Mouse (Mus musculus): ENCODE measurements around the gene Arsg. TPM values are rescaled to one million over a fixed set of nuclear protein-coding genes. Genes with fewer than 3 reads are reported as not detected.

Gene Arsg
- polyA plus RNA-seq, 1 experiment from 2014 or later = 5.4 TPM

DNA sequence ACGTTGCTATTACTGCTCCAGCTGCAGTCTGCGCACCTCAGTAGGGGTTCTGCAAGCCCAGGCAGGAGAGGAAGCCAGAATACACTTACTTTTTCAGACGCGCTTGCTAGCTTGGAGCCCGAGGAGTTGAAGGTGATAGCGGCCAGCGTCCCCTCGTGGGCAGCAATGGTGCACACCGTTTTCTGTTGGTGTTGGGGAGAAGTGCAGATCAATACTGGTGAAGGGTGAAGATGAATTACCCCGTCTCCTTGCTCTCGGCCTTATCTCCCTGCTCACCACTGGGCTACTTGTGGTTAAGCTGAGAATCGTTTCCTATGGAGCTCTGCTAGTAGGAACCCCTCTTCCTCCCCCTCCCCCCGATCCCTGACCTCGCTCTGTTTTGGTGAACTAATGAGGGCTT is 110.8 kb downstream of the Arsg start:
- WGBS = 84% methylated on average over 14 of the region's 14 CpGs

DNA sequence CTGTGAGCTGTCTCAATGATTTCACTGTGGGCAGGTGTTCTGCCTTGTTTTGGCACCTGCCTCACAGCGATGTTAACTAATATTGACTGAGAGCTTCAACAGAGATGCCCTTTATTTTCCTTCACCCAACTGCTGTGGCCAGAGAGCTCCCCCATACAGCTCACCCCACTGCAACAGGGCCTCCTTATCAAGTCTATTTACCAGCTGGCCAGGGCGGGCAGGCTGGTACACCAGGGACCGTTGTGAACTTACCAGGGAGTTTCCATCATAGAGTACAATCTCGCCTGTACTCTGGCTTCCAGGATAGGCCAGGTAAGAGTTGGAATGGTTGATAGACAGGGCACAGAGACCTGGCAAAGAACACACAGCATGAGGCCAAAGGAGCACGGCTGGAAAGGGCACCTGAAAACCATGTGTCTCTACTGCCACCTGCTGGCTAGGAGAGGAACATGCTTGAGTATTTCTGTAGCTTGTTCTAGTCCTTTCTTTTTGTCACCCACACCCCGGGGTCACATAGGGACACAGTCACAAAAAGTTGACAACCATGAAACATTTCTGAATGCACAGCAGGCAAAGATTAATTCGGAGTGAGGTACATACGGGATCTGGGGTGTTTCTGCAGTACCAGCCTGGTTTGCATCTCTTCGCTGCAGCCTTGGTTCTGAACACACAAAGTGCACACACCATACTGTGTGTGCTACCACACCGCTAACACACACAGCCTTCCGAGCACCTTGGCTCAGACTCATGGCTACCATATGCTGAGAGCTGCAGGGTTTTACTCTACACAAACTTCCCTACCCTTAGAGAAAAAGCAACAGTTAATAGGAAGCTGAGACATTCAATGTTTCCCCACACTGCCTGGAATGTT is 111.9 kb downstream of the Arsg start:
- no peaks in the 10 kb centered on the region for H3K9me3 ChIP-seq (replicated peaks)
- H3K27ac ChIP-seq = no peak overlapping the region
- no peak overlapping the region for H3K9ac ChIP-seq
- WGBS = 48% methylated on average over 11 of the region's 11 CpGs
- peaks cover 17% of the 10 kb centered on the region; the same call in 1 of the 2 replicates for H3K4me1 ChIP-seq
- H3K36me3 ChIP-seq = peaks cover 23% of the 10 kb centered on the region
- ATAC-seq (replicated peaks; ENCODE audit: low FRiP score) = peak; percentile 56; the same call in 1 of the 2 replicates
- H3K4me3 ChIP-seq (replicated peaks) = no peak overlapping the region
- no peaks in the 10 kb centered on the region for H3K27me3 ChIP-seq
- H3K4me2 ChIP-seq = no peak overlapping the region

More for the DNA sequence above, 110.8 kb downstream of the Arsg start:
- H3K36me3 ChIP-seq = peaks cover 34% of the 10 kb centered on the region
- no peak overlapping the region for H3K4me2 ChIP-seq
- no peak overlapping the region for H3K4me3 ChIP-seq (replicated peaks)
- H3K9ac ChIP-seq = no peak overlapping the region
- no peak for ATAC-seq (replicated peaks; ENCODE audit: low FRiP score)
- no peaks in the 10 kb centered on the region for H3K9me3 ChIP-seq (replicated peaks)
- no peaks in the 10 kb centered on the region for H3K27me3 ChIP-seq
- H3K27ac ChIP-seq = no peak overlapping the region
- peaks cover 17% of the 10 kb centered on the region; the same call in 1 of the 2 replicates for H3K4me1 ChIP-seq

DNA sequence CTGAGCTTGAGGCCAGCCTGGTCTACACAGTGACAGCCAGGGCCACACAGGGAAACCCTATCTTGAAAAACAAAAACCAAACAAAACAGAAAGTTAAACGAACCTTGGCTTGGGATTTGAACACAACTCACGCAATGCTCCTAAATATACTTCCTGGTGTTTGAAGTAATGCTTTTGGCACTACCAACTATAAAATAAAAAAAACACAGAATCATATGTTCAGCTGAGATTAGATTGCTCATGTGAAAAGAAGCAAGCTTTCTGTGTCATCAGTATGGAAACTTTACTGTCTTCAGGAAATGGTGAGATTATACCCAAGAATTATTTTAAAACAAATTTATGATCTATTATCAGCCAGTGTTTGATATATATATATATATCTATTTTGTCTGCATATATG is 113.2 kb downstream of the Arsg start:
- no peaks in the 10 kb centered on the region for H3K27me3 ChIP-seq
- H3K9me3 ChIP-seq (replicated peaks) = no peaks in the 10 kb centered on the region
- no peak for ATAC-seq (replicated peaks; ENCODE audit: low FRiP score)
- no peak overlapping the region for H3K9ac ChIP-seq
- H3K4me1 ChIP-seq = peaks cover 17% of the 10 kb centered on the region; the same call in 1 of the 2 replicates
- no peak overlapping the region for H3K4me3 ChIP-seq (replicated peaks)
- H3K4me2 ChIP-seq = no peak overlapping the region
- H3K36me3 ChIP-seq = peaks cover 20% of the 10 kb centered on the region
- H3K27ac ChIP-seq = no peak overlapping the region
- 59% methylated on average over 2 of the region's 2 CpGs for WGBS

DNA sequence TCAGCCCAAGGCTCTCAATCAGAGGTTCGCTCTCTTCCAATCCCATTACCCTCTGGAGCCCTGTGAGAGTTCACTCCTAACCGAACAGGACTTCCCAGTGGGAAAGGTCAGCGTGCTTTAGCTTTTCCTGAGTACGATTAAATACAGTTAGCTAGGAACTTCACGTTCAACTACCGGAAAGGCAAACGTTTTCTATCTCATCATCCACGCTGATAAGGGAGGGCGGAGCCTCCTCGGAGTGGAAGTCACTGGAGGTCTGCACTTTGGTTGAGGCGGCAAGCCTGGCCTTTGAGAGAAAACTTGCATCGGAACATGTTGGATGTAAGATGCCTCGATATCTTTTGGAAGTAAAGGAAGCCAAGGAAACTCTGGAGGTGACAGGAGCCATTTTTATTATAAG is 113.8 kb downstream of the Arsg start:
- Histone ChIP-seq H3K27ac (no peak overlapping the region), H3K4me3 (replicated peaks) (no peak overlapping the region), H3K9me3 (replicated peaks) (no peaks in the 10 kb centered on the region), H3K4me2 (0 out of 2 replicates have a peak overlapping the region, but pooled peaks have one; percentile 1), H3K27me3 (no peaks in the 10 kb centered on the region), H3K9ac (no peak overlapping the region), H3K36me3 (peaks cover 14% of the 10 kb centered on the region), H3K4me1 (peaks cover 17% of the 10 kb centered on the region)
- WGBS = 47% methylated on average over 13 of the region's 13 CpGs
- ATAC-seq (replicated peaks; ENCODE audit: low FRiP score) = no peak

DNA sequence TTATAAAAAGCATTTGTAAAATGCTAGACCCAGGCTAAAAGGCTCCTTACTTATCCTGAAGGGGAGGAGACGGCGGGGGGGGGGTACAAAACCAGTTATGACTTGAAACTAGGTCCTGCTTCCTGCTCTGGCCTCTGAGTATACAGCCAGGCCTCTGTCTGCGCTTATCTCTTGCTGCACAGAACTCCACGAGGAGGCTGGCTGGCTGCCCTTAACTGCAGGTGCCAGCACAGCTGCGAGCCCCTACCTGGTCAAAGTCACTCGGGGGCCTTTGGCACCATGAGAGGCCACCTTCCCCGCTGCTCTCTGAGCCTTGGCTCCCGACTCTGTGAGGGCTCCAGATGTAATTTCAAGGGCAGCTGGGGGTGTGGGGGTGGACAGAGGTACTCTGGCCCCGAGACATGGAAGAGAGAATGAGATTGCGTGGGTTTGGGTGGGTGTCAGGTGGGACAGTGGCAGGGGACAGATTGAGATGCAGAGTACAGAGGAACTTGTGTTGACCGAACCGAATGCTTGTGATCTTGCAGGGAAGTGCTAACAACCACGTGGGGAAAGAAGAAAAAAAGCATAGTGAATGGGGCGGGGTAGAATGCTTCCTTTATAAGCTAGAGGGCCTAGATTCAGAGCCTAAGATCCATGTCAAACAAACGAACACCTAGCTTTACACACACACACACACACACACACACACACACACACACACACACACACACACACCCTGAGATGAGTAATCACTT is 114.6 kb downstream of the Arsg start:
- Histone ChIP-seq H3K4me2 (0 out of 2 replicates have a peak overlapping the region, but pooled peaks have one; percentile 1), H3K9me3 (replicated peaks) (no peaks in the 10 kb centered on the region), H3K4me1 (peaks cover 21% of the 10 kb centered on the region), H3K9ac (no peak overlapping the region), H3K36me3 (peaks cover 10% of the 10 kb centered on the region; the same call in 1 of the 2 replicates), H3K27ac (no peak overlapping the region), H3K4me3 (replicated peaks) (no peak overlapping the region), H3K27me3 (no peaks in the 10 kb centered on the region)
- WGBS = 59% methylated on average over 15 of the region's 15 CpGs
- ATAC-seq (replicated peaks; ENCODE audit: low FRiP score) = peak; percentile 47

DNA sequence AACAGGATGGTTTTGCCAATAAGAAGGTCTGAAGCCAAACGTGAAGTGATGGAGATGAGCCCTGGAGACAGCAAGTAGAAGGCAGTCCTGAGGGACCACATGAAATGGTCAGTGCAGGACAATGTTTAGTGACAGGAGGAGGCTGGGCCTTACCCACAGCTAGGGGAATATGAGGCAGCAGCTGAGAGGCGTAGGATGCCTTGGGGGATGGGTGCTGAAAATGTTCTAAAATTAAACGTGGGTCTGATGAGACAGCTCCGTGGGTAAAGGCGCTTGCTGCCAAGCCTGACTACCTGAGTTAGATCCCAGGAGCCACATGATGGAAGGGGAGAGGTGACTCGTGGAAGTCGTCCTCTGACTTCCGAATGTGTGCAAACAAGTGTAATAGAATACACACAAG is 116.8 kb downstream of the Arsg start:
- no peak overlapping the region for H3K27ac ChIP-seq
- H3K9me3 ChIP-seq (replicated peaks) = no peaks in the 10 kb centered on the region
- H3K4me3 ChIP-seq (replicated peaks) = no peak overlapping the region
- WGBS = 84% methylated on average over 8 of the region's 8 CpGs
- no peaks in the 10 kb centered on the region for H3K27me3 ChIP-seq
- no peak for ATAC-seq (replicated peaks; ENCODE audit: low FRiP score)
- H3K4me1 ChIP-seq = peaks cover 33% of the 10 kb centered on the region
- no peak overlapping the region for H3K4me2 ChIP-seq
- H3K9ac ChIP-seq = no peak overlapping the region
- no peaks in the 10 kb centered on the region for H3K36me3 ChIP-seq

DNA sequence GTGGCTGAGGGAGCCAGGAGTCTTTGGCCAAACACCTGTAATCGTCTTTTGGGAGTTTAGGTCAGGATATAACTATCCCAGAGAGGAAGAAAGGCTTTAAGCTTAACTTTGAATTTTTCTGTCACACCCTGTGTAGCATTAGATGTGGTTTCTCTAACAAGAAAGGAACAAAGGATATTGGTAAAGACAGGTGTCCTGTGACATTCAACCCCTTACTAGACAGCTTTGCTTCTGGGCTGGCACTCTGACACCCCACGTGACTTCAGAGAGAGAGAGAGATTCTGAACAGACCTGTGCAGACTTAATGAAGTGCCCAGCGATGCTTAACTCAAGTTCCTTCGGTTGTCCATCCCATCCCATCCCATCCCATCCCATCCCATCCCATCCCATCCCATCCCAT is 118.3 kb downstream of the Arsg start:
- no peak overlapping the region for H3K4me2 ChIP-seq
- no peaks in the 10 kb centered on the region for H3K9me3 ChIP-seq (replicated peaks)
- ATAC-seq (replicated peaks; ENCODE audit: low FRiP score) = no peak
- H3K27ac ChIP-seq = no peak overlapping the region
- 81% methylated on average over 4 of the region's 4 CpGs for WGBS
- H3K36me3 ChIP-seq = 0 out of 2 replicates have a peak, but pooled peaks cover 3% of the 10 kb centered on the region
- peaks cover 33% of the 10 kb centered on the region for H3K4me1 ChIP-seq
- no peaks in the 10 kb centered on the region for H3K27me3 ChIP-seq
- no peak overlapping the region for H3K9ac ChIP-seq
- no peak overlapping the region for H3K4me3 ChIP-seq (replicated peaks)

DNA sequence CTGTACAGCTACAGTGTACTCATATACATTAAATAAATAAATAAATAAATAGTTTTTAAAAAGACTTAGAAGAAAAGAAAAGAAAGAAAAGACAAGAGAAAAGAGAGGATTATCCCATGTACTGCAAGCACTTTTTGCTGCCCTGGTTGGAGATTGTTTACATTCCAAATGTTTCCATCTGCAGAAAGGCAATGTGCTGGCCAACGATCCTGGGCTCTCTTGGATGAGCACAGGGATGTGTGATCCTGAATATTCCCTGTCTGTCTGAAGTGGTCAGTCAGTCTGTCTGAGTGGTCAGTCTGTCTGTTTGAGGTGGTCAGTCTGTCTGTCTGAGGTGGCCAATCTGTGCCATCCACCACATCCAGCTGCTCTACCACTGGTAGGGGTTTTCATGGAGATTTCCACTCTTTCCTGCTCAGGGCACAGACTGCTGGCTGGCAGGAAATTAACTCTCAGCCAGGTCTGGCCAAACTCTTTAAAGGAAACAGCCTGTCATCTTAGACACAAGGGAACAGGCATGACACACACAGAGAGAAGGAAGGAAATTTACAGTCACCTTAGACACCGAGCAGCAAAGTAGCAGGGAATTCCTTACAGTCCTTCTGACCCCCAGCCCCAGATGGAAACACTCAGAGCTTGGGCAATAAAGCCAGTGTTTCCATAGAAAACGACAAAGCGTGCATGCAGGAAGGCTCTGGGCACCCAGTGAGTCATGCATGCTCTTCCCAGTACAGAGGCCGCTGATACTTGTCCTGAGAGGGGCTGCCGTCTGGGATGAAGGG is 120.2 kb downstream of the Arsg start:
- Histone ChIP-seq H3K9me3 (replicated peaks) (no peaks in the 10 kb centered on the region), H3K27me3 (no peaks in the 10 kb centered on the region), H3K4me3 (replicated peaks) (no peak overlapping the region), H3K36me3 (peaks cover 9% of the 10 kb centered on the region; the same call in 1 of the 2 replicates), H3K4me1 (peaks cover 22% of the 10 kb centered on the region), H3K4me2 (no peak overlapping the region), H3K9ac (no peak overlapping the region), H3K27ac (peak overlapping the region; percentile 81)
- WGBS = 11% methylated on average over 6 of the region's 6 CpGs
- peak; percentile 86 for ATAC-seq (replicated peaks; ENCODE audit: low FRiP score)

DNA sequence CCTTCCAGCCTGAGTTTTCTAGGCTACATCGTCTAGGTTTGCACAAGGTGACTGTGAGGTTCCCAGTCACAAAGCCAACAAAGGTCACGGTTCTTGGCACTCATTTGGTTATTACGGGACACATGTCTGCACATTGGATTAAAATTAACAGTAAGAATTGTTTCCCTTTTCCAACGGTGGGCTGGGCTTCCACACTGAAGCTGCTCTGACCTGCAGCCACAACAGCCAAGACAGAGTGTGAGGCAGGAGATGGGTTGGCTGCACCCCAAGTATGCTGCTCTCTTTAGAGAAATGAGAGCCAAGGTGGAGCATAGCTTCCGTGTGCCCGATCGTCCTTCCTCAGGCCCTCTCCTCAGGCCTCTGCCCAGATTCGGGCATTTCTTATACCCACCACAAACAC is 121.6 kb downstream of the Arsg start:
- no peak for ATAC-seq (replicated peaks; ENCODE audit: low FRiP score)
- Histone ChIP-seq H3K36me3 (peaks cover 14% of the 10 kb centered on the region; the same call in 1 of the 2 replicates), H3K27ac (no peak overlapping the region), H3K9me3 (replicated peaks) (no peaks in the 10 kb centered on the region), H3K27me3 (no peaks in the 10 kb centered on the region), H3K4me3 (replicated peaks) (no peak overlapping the region), H3K9ac (no peak overlapping the region), H3K4me1 (peaks cover 24% of the 10 kb centered on the region), H3K4me2 (no peak overlapping the region)
- WGBS = 86% methylated on average over 8 of the region's 8 CpGs

DNA sequence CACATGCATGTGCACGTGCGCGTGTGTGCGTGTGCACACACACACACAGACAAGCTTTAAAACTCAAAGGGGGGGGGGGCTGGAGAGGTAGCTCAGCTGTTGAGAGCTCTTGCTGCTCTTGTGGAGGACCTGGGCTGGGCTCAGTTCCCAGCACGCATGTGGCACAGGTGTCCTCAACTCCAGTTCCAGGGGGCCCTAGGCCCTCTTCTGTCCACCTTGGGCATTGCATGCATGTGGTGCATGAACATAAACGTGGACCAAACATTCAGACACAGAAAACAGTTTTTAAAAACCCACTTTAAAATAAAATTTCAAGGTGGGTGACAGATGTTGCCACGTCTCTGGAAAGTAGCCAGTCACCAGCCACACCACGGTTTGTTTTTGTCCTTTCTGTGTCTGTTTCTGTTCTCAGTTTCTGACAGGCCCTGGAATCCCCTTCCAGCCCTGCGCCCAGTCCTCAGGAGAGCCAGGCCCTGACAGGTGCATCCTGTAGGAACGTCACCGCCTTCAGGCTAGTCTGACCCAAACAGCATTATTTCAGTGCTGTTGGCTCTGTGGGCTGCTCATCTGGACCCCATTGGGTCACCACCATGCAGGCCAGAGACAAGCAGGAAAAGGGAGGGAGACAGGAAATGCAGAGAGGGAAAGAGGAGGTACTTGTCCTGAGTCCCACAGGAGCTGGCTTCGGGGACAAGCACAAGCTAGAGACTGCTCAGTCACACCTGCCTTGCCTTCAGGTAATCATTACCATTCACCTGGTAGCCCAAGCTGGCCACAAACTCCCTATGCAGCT is 125.8 kb downstream of the Arsg start:
- 80% methylated on average over 12 of the region's 12 CpGs for WGBS
- no peak for ATAC-seq (replicated peaks; ENCODE audit: low FRiP score)
- Histone ChIP-seq H3K27ac (no peak overlapping the region), H3K4me2 (no peak overlapping the region), H3K9me3 (replicated peaks) (no peaks in the 10 kb centered on the region), H3K4me3 (replicated peaks) (no peak overlapping the region), H3K4me1 (peaks cover 5% of the 10 kb centered on the region), H3K27me3 (no peaks in the 10 kb centered on the region), H3K9ac (no peak overlapping the region), H3K36me3 (peaks cover 48% of the 10 kb centered on the region; the same call in 1 of the 2 replicates)

DNA sequence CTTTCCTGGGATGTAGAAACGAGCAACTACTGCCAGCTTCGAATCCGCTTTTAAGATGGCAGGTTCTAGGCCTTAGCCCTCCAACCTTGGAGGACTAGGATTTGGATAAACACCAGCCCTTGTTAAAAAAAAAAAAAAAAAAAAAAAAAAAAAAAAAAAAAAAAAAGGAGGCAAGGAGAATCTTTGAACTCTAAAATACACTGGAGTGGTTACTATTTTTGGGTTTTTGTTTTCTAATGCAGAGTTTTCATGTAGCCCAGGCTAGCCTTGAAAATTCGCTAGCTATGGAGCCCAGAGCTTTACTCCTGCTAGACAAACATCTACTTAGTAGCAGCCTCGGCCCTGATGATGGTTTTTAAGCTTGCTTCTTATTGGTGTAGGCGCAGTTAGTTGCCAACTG is 134.4 kb downstream of the Arsg start:
- Histone ChIP-seq H3K27ac (no peak overlapping the region), H3K9ac (no peak overlapping the region), H3K27me3 (no peaks in the 10 kb centered on the region), H3K4me2 (no peak overlapping the region), H3K4me1 (peaks cover 27% of the 10 kb centered on the region), H3K4me3 (replicated peaks) (no peak overlapping the region), H3K36me3 (peaks cover 12% of the 10 kb centered on the region; the same call in 1 of the 2 replicates), H3K9me3 (replicated peaks) (no peaks in the 10 kb centered on the region)
- 87% methylated on average over 6 of the region's 6 CpGs for WGBS
- no peak for ATAC-seq (replicated peaks; ENCODE audit: low FRiP score)
